Mouse (Mus musculus): ENCODE data around the gene Csgalnact2.

- no peak for TF ChIP-seq CTCF (IDR thresholded peaks at IDR 0.05; ENCODE audit: low read depth)
- no peak for TF ChIP-seq EP300 (IDR thresholded peaks at IDR 0.05; ENCODE audit: low read depth)
Measured at GRCm38 (mm10) chr6:118162457-118163082, 23.6 kb upstream of the Csgalnact2 start.

Measured in liver, embryonic 14.5 days (tissue).